Comparison of ENCODE assay signal across 8 mouse cellular contexts in genomic region chr7:130646762-130647139, GRCm38 (mm10).
DNase-seq lines count a peak whose midpoint lies in the region; ATAC-seq and TF ChIP-seq lines count a peak whose summit lies in the region.

No protein-coding gene starts in this region.

- no peaks in the 10 kb centered on the region for H3K9me3 ChIP-seq in ES-E14 (ENCODE audit: control insufficient read depth, insufficient read depth, low read depth, low read length)
- no peaks in the 10 kb centered on the region for H3K9me3 ChIP-seq in hindbrain, postnatal 0 days (ENCODE audit: low read length)
- no peaks in the 10 kb centered on the region for H3K9me3 ChIP-seq in liver, embryonic 15.5 days (replicated peaks)

- in situ Hi-C loops in ES-E14 (cut with MboI; ENCODE audit: low sequenced_read_pairs in 2 of 2, unreplicated experiment in 2 of 2), result no loop called here

- H3K27ac ChIP-seq in ES-E14 (ENCODE audit: insufficient read depth, low read depth, low read length, poor library complexity, severe bottlenecking), result peak overlapping the region; percentile 71; the same call in 1 of the 2 replicates
- H3K27ac ChIP-seq in bone marrow macrophage, adult 2 months (ENCODE audit: insufficient read depth, low read depth, low read length), result peak overlapping the region; percentile 64
- 0 out of 2 replicates have a peak overlapping the region, but pooled peaks have one; percentile 43 for H3K27ac ChIP-seq in hindbrain, postnatal 0 days
- H3K27ac ChIP-seq in liver, embryonic 15.5 days (replicated peaks), result peak overlapping the region; percentile 72

- H3K27me3 ChIP-seq in hindbrain, postnatal 0 days (ENCODE audit: insufficient read depth, low read length), result no peaks in the 10 kb centered on the region
- H3K27me3 ChIP-seq in liver, embryonic 15.5 days, result peaks cover 10% of the 10 kb centered on the region; the same call in 1 of the 2 replicates

- peak; percentile 75 for DNase-seq in ES-E14 (ENCODE audit: low read depth, low spot score)
- DNase-seq in gastrocnemius, adult 8-10 months (ENCODE audit: low spot score in 2 of 2), result peak; percentile 68 to 73
- peak; percentile 46 for DNase-seq in hindbrain, postnatal 0 days (ENCODE audit: low spot score)
- peak; percentile 84 for DNase-seq in neural tube, embryonic 10.5 days (ENCODE audit: extremely low spot score, low spot score)
- peak; percentile 70 for DNase-seq in thymus, postnatal 14 days
- DNase-seq in right cerebral cortex, postnatal 10 days (ENCODE audit: low spot score in 2 of 2), result no peak

- TF ChIP-seq POLR2A in bone marrow macrophage, adult 2 months (IDR thresholded peaks at IDR 0.05; ENCODE audit: borderline replicate concordance, low read depth, low read length), result no peak

- WGBS in hindbrain, postnatal 0 days, result 1% methylated on average over 17 of the region's 18 CpGs
- WGBS in liver, embryonic 15.5 days (ENCODE audit: insufficient replicate concordance), result under 1% methylated on average over 18 of the region's 18 CpGs

- peak; percentile 72 for ATAC-seq in hindbrain, postnatal 0 days
- 0 out of 2 replicates have a peak, but pooled peaks have one; percentile 43 for ATAC-seq in liver, embryonic 15.5 days (ENCODE audit: insufficient read depth)

- peaks cover 9 to 18% of the 10 kb centered on the region in 2 experiments for H3K4me1 ChIP-seq in ES-E14 (ENCODE audit: control insufficient read depth in 2 of 2, insufficient read depth in 2 of 2, low read length in 2 of 2, poor library complexity in 1 of 2)
- H3K4me1 ChIP-seq in bone marrow macrophage, adult 2 months (ENCODE audit: control insufficient read depth, insufficient read depth, low read length), result peaks cover 23% of the 10 kb centered on the region
- H3K4me1 ChIP-seq in hindbrain, postnatal 0 days (ENCODE audit: insufficient read depth, low read length), result no peaks in the 10 kb centered on the region; the same call in 1 of the 2 replicates
- peaks cover 33% of the 10 kb centered on the region for H3K4me1 ChIP-seq in liver, embryonic 15.5 days (replicated peaks)

- peak overlapping the region; percentile 77 to 87 for H3K4me3 ChIP-seq in ES-E14 (ENCODE audit: insufficient read depth in 1 of 2, low read depth in 1 of 2, low read length in 2 of 2, poor library complexity in 1 of 2, severe bottlenecking in 1 of 2)
- H3K4me3 ChIP-seq in bone marrow macrophage, adult 2 months (ENCODE audit: insufficient read depth, low read length), result peak overlapping the region; percentile 87
- H3K4me3 ChIP-seq in hindbrain, postnatal 0 days (ENCODE audit: low read length), result peak overlapping the region; percentile 44
- peak overlapping the region; percentile 57 for H3K4me3 ChIP-seq in liver, embryonic 15.5 days (replicated peaks)

- H3K9ac ChIP-seq in ES-E14 (ENCODE audit: insufficient read depth, low read depth, low read length, poor library complexity, severe bottlenecking), result peak overlapping the region; percentile 93
- H3K9ac ChIP-seq in hindbrain, postnatal 0 days (replicated peaks; ENCODE audit: low read length), result peak overlapping the region; percentile 38; the same call in 1 of the 2 replicates
- peak overlapping the region; percentile 51 for H3K9ac ChIP-seq in liver, embryonic 15.5 days

- H3K4me2 ChIP-seq in hindbrain, postnatal 0 days (ENCODE audit: low read depth, low read length), result peak overlapping the region; percentile 99
- H3K4me2 ChIP-seq in liver, embryonic 15.5 days, result peak overlapping the region; percentile 81

- H3K36me3 ChIP-seq in ES-E14 (ENCODE audit: control insufficient read depth, insufficient read depth, low read length, poor library complexity, severe bottlenecking), result no peaks in the 10 kb centered on the region
- H3K36me3 ChIP-seq in hindbrain, postnatal 0 days (ENCODE audit: insufficient read depth, low read length), result no peaks in the 10 kb centered on the region
- no peaks in the 10 kb centered on the region for H3K36me3 ChIP-seq in liver, embryonic 15.5 days (replicated peaks)

- TF ChIP-seq CTCF in bone marrow macrophage, adult 2 months (IDR thresholded peaks at IDR 0.05; ENCODE audit: low read depth, low read length), result no peak
- TF ChIP-seq CTCF in hindbrain, postnatal 0 days (IDR thresholded peaks at IDR 0.05; ENCODE audit: low read depth), result no peak

TF ChIP-seq in ES-E14, 5 proteins besides CTCF, POLR2A, EP300 and RAD21:
- TF ChIP-seq MAFK (IDR thresholded peaks at IDR 0.05; ENCODE audit: insufficient read depth, low read depth, low read length), result no peak
- TF ChIP-seq HCFC1 (IDR thresholded peaks at IDR 0.05; ENCODE audit: borderline replicate concordance, insufficient read depth, low read length), result no peak
- no peak for TF ChIP-seq ZC3H11A (IDR thresholded peaks at IDR 0.05; ENCODE audit: borderline replicate concordance, low read depth, low read length)
- no peak for TF ChIP-seq ZNF384 (IDR thresholded peaks at IDR 0.05; ENCODE audit: low read depth, low read length)
- TF ChIP-seq CHD2 (IDR thresholded peaks at IDR 0.05; ENCODE audit: low read depth, low read length), result no peak

Comparison
In these comparisons a context has a peak if more than half of its experiments do, and no peak if none do; other contexts are left out.
1. DNase-seq: peak in ES-E14 (single experiment), gastrocnemius, adult 8-10 months (2 of 2), hindbrain, postnatal 0 days (single experiment), neural tube, embryonic 10.5 days (single experiment) and thymus, postnatal 14 days (single experiment); none in right cerebral cortex, postnatal 10 days (0 of 2).
2. H3K9ac ChIP-seq: peak in every context shown above with its lines; median percentile 93 in ES-E14; 51 in liver, embryonic 15.5 days; 38 in hindbrain, postnatal 0 days.
3. Peak in every context shown above with its lines, with median percentiles within 50 percentile points of each other: H3K27ac ChIP-seq and H3K4me3 ChIP-seq.